Mouse (Mus musculus) common myeloid progenitor, adult 5-6 weeks (primary cell): ENCODE measurements around the gene Capzb. TPM values are rescaled to one million over a fixed set of nuclear protein-coding genes. Genes with fewer than 3 reads are reported as not detected.

Experiments used
- ATAC-seq: replicated peaks from 2 replicates; pipeline ENCODE4 v1.8.0; 2016; ENCODE audit warnings: low read depth, mild to moderate bottlenecking, moderate TSS enrichment, inconsistent platforms; ENCODE audit not compliant: poor library complexity, severe bottlenecking
- total RNA-seq: library from RNA; stranded (forward); fragments of 200-1000, 187-1606 nt; gene quantifications from 2 replicates; pipeline ENCODE4 v1.2.3, GENCODE M21; 2017

Capzb gene
- total RNA-seq, 1 experiment from 2014 or later: 126 TPM

DNA sequence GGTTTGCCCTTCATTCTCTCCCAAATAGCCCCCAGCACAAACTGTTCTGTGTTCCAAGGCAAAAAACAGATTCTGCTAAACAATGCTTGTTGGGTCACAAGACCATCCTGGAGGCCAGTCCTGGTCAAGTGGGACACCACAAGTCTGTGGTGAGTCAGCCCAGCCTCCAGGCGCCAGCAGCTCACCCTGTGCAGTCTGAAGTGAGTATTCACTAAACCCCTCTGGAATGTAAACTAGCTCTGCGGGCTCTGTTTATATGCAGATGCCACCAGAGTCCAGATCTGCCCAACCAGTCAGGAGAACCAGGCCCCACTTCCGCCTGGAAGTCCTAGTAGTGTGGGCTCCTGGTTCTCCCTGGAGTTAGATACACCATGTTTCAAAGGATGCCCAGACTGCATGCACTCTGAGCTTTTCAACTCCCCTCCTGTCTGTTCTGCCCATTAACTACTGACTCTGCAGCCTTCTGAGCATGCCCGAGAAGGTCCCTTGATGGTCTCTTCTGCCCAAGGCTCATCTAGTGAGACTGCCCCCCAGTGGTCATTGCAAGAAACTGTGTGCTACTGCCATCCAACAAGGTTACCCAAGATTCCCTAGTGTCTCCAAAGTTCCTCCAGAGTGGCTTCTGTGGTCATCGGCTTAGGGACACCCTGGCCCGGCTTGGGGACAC lies 39.9 kb downstream of the Capzb start:
- ATAC-seq: peak; percentile 51

GRCm38 (mm10) chr4:139233146-139233495 lies 40.4 kb downstream of the Capzb start:
- no peak; the same call in 1 of the 2 replicates for ATAC-seq

DNA sequence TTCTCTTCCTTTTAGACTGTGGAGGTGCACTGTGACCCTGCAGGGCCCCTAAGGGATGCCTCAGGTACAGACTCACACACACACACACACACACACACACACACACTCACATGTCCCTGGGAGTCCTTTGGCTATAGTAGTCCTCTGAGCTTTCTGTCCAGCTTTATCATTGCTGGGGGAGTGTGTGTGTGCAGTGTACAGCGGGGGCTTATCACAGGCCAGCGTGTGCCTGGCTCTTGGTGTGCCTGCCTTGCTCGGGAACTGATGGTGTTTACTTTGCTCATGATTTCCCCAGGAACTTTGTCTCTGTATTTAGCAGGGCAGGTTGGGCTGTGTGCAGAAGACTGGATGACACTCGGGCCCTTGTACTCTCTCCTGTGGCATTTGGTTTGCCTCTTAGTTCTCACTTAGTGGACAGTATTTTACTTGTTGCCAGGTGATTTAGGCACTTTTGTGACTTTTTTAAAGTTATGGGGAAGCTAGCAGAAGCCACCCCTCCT lies 41.1 kb downstream of the Capzb start:
- ATAC-seq: no peak

DNA sequence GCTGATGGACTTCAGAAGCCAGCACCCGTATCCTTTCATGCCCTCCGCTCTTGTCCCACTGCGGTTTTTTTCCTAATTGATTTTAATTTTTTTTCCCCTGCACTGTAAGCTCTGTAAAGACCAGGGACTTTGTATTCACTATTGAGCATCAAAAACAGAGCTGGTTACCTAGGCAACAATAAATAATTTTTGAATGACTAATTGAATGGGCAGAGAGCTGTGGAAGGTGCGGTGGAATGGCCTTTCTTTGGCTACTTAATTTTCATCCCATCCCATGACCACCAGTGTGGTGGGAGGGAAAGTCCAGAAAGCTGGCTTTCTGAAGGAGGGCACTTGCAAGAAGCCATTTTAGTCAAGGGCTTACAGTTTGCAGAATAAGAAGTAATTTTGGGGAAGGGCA lies 41.6 kb downstream of the Capzb start:
- ATAC-seq: no peak

DNA sequence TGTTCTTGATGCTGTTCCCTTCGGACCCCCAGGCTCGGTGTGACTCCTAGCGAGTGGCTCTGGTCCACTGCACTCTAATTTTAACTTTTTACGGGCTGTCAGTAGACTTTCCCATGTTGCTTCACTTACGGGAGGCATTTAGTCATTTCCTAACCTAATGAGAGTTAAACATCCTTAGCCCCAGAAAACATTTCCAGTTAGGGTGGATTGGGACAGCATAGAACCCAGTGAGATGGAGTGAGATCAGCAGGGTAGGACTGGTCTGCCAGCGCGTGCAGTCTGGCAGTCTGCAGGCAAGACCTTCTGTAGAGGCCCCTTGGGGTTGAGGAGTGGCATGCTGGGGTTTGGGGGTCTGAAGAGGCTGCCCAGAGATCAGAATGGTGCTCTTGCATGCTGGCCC lies 42.9 kb downstream of the Capzb start:
- no peak for ATAC-seq

DNA sequence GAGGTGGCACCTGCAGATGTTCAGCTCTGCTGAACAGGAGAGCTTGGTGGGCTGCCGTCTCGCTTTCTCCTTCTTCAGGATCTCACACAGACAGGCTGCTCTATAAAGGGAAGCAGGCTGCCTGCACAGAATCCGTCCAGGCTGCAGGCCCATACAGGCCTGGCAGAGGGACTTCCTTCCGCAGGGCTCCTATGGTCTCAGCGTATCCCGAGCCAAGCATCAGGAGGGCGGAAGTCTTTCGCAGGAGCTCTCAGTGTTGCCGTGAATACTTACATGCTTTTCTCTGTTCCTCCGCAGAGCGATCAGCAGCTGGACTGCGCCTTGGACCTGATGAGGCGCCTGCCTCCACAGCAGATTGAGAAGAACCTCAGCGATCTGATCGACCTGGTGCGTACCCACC lies 45.9 kb downstream of the Capzb start:
- ATAC-seq: no peak

- 0 out of 2 replicates have a peak, but pooled peaks have one; percentile 20 for ATAC-seq
These were observed 47.6 kb downstream of the Capzb start for GRCm38 (mm10) chr4:139240334-139240733.

DNA sequence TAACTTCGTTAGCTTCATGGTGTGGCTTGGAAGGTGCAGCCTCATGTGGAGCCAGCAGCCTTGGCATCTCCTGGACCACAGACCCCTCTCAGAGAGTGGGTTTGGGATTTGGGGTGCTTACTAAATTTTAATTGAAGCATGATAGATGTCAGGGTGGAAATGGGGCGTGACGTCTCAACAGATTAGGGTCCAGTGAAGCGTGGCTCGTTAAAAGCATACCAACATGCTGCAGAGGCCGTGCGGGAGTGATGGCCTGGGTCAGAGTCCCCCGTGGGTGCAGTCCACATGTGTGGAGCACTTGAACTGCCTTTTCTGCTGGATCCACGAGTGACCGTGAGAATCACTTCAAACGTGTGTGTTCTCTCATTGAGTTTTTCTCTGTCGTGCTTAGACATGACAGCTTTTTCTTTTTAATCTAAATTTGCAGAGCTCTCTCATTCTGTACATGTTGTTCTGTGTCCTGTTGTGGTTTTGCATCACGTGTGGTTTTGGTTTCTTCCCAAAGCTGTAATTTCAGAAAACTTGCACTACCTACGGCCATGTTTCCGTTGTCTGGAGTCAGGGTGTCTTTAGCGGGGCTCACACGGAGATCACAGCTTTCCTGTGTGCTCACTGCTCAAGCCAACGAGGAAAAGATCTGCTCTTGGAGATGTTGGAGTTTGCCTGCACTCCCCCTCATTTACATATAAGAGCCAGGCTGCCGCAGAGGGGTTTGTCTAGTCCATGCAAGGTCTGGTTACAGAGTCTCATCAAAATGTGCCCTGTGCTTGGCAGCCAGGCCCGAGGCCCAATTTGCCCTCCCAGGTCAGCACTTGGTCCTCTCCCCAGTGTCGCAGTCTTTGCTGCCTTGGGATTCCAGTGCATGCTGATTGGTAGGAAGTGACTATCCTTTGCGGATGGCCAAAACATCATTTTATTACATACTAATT lies 49.2 kb downstream of the Capzb start:
- peak; percentile 13; the same call in 1 of the 2 replicates for ATAC-seq

DNA sequence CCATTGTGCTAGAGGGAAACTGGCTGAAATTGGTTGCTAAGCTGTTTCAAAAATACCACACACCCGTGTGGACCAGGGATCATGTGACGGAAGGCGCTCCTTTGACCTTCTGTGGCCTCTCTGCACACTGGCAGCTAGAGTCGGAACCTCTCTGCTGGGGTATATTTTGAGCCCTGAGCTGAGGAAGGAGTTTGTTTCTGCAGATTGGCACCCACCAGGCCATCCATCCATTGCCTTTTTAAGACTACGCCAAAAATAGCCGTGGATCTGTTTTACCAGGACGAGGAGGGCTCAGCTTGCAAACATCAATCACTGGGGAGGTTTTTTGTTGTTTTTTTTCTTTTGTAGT lies 49.9 kb downstream of the Capzb start:
- ATAC-seq: no peak

DNA sequence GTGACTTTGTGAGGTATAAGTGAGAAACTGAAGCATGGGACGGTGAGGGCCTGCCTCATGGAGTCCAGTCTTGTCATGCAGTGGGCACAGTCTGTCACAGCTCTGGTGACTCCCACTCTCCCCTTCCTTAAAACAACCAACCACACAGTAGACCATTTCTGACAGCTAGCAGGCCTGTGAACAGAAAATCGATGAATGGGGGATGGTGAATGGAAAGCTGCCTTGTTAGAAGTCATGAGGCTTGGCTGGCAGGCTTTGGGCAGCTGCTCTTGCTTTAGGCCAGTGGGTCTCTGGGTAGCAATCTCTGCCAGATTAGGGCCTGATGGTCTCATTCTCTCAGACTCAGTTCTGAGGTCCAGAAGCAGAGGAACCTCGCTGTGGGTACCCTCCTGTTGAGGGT lies 51.5 kb downstream of the Capzb start:
- ATAC-seq: no peak

DNA sequence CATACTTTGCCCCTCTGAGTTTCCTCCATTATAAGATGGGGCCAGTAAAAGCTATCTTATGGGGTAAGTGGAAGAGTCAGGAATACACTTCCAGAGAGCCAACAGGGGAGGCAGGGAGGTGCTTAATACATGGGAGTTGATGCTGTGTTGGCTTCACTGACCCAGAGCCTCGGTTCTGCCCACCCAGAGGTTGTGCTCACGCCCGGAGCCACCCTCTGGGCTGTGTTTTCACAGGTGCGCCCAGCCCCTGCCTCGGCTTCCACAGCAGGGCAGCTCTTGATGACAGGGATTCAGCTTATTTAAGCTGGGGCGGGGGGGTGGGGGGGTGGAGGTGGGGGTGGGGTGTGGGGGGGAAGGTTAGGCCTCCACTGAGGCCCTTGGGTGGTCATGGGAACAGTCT lies 52.1 kb downstream of the Capzb start:
- no peak for ATAC-seq

DNA sequence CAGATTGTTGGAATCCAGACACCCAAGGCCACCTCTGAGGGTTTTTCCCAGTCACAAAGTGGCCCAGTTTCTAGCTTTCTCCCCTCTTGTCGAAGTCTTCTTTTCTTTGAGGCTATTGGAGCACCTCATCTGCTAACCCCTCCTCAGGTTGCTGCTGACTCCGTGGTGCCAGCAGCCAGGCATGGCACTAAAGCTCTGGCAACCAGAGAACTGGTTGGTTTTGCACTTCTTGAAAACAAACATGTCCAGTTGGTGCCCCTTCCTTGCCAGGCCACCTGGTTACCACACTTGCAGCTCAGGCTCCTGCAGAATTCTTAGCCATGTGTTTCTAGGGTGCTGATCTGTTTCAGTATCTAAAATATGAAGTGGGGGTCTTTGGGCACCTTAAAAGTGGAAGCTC lies 52.8 kb downstream of the Capzb start:
- ATAC-seq: no peak

- no peak for ATAC-seq
These were observed 53.6 kb downstream of the Capzb start for GRCm38 (mm10) chr4:139246130-139246877.

- ATAC-seq: no peak
These were observed 55.3 kb downstream of the Capzb start for GRCm38 (mm10) chr4:139247966-139248365.

DNA sequence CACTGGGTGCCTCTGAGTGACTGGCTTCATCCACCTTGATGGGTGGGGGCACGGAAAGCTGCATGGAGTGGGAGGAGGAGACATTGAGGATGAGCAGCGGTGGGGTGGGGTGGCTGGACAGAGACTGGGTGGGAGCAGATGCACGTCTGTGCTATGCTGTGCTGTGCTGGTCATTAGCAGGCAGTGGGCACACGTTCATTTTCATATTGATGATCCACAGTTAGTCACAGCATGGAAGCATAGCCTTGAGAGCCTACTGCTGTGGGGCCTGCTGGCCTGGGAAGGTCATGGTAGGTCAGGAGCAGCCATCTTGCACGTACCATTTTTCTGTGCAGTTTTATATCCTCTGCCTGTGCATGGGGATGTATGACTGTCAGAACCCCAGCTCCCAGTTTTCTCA lies 56.0 kb downstream of the Capzb start:
- ATAC-seq: no peak

GRCm38 (mm10) chr4:139250043-139250442 lies 57.3 kb downstream of the Capzb start:
- no peak for ATAC-seq

GRCm38 (mm10) chr4:139250886-139251285 lies 58.2 kb downstream of the Capzb start:
- ATAC-seq: no peak

- ATAC-seq: peak; percentile 91
These were observed 59.5 kb downstream of the Capzb start for GRCm38 (mm10) chr4:139252051-139252760.

DNA sequence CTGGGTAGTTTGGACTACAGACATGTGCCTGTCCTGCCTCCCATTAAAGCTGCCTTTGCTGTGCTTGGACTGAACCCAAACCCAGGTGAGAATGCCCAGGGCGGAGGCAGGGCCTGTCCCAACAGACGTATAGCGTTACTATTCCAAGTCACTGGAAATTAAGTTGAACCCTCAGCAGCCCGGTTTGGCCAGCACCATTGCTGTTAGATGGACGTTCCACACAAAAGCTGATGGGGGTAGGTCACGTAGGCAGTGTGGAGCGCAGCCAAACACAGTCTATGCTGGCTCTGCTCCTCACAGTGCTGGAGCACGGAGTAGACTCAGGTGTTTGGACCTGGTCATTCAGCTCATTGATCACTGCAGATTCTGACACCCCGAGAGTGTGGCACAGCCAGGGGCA lies 60.5 kb downstream of the Capzb start:
- ATAC-seq: no peak

DNA sequence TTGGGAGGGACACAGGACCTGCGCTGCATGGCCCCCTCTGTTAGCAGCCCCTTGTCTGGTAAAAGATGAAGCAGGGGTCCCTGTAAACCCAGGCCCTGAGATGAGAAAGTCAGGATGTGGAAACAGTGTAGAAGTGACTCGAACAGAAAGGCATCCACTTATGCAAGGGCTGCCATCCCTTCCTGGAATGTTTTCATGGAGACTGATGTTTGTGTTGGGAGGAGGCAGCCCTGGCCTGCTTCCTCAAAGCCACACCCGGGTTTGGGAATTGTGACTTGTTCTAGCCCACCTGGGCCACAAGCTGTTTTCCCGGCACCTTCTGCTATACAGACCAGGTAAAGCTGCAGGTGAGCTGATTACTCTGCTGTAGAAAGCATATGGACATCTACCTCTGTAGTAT lies 63.4 kb downstream of the Capzb start:
- no peak for ATAC-seq
